11 mouse cellular contexts compared by ENCODE assay signal in the genomic region with DNA sequence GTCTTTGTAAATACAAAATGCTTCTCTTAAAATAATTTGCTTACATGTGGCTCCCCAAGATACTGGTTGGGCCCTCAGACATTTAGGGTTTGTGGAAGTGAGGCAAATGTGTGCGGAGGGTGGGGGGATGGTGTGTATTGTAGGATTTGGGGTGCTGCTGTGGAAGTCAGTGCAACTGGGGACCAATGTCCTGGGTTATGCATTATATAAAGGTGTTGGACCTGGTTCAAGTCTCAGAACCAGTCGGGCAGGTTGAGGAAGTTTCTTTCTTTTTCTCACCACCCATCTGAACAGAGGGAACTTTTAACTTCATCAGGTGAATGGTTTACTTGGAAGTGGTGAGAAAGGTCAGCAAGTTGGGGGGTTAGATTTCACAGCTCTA.
DNase-seq lines count a peak whose midpoint lies in the region; ATAC-seq and TF ChIP-seq lines count a peak whose summit lies in the region.
"Had no signal": no experiment of that assay in that cellular context is flagged by ENCODE, and none has a peak within 500 bp of the region (broad histone marks: within the 10 kb centered on the region; RNA-seq: fewer than 3 reads in every experiment).

No protein-coding gene starts in this region.

- ATAC-seq in forebrain, embryonic 15.5 days (replicated peaks): no peak
- no peak; the same call in 1 of the 2 replicates for ATAC-seq in lung, embryonic 15.5 days (ENCODE audit: borderline replicate concordance, extremely low read depth, low FRiP score, low TSS enrichment)
- ATAC-seq in stomach, postnatal 0 days (ENCODE audit: low FRiP score, low TSS enrichment): peak; percentile 50; the same call in 1 of the 2 replicates

- 61% methylated on average over 2 of the region's 2 CpGs for WGBS in forebrain, embryonic 10.5 days
- WGBS in forebrain, embryonic 15.5 days: 39% methylated on average over 2 of the region's 2 CpGs
- WGBS in lung, embryonic 15.5 days: 70% methylated on average over 2 of the region's 2 CpGs
- WGBS in stomach, postnatal 0 days: 55% methylated on average over 2 of the region's 2 CpGs

- no peaks in the 10 kb centered on the region for H3K36me3 ChIP-seq in forebrain, embryonic 10.5 days (replicated peaks)
- H3K36me3 ChIP-seq in forebrain, embryonic 15.5 days: no peaks in the 10 kb centered on the region
- H3K36me3 ChIP-seq in lung, embryonic 15.5 days: no peaks in the 10 kb centered on the region
- H3K36me3 ChIP-seq in stomach, postnatal 0 days (ENCODE audit: control insufficient read depth, insufficient read depth, low read length): no peaks in the 10 kb centered on the region
- H3K36me3 ChIP-seq: G1E had no signal

- no peak overlapping the region for H3K4me3 ChIP-seq in forebrain, embryonic 10.5 days
- no peak overlapping the region for H3K4me3 ChIP-seq in forebrain, embryonic 15.5 days
- no peak overlapping the region for H3K4me3 ChIP-seq in lung, embryonic 15.5 days
- no peak overlapping the region for H3K4me3 ChIP-seq in stomach, postnatal 0 days (ENCODE audit: low read depth, low read length)

- no peak for DNase-seq in forebrain, embryonic 10.5 days (ENCODE audit: extremely low spot score, low spot score)
- DNase-seq in urinary bladder, postnatal 36 days (ENCODE audit: low spot score in 2 of 2): peak; percentile 31 to 43
- DNase-seq in urinary bladder, postnatal 25 days (ENCODE audit: low spot score): no peak
- peak; percentile 63 for DNase-seq in stomach, postnatal 0 days (ENCODE audit: low spot score)
- DNase-seq in right cerebral cortex, postnatal 10 days (ENCODE audit: low spot score in 2 of 2): no peak
- no peak for DNase-seq in frontal cortex, postnatal 25 days (ENCODE audit: low spot score in 2 of 2)
- DNase-seq: gastrocnemius, postnatal 10 days; heart, postnatal 36 days had no signal

- no peak for TF ChIP-seq CTCF in stomach, postnatal 0 days (IDR thresholded peaks at IDR 0.05; ENCODE audit: low read depth)

- H3K27me3 ChIP-seq in forebrain, embryonic 10.5 days (ENCODE audit: poor library complexity, severe bottlenecking): peaks cover 14% of the 10 kb centered on the region
- H3K27me3 ChIP-seq in forebrain, embryonic 15.5 days: no peaks in the 10 kb centered on the region
- H3K27me3 ChIP-seq in lung, embryonic 15.5 days: no peaks in the 10 kb centered on the region
- no peaks in the 10 kb centered on the region for H3K27me3 ChIP-seq in stomach, postnatal 0 days (ENCODE audit: control insufficient read depth, insufficient read depth, low read length)

- H3K9me3 ChIP-seq in forebrain, embryonic 10.5 days: no peaks in the 10 kb centered on the region
- no peaks in the 10 kb centered on the region for H3K9me3 ChIP-seq in forebrain, embryonic 15.5 days
- no peaks in the 10 kb centered on the region for H3K9me3 ChIP-seq in lung, embryonic 15.5 days
- H3K9me3 ChIP-seq in stomach, postnatal 0 days (ENCODE audit: control insufficient read depth, low read length): no peaks in the 10 kb centered on the region
- H3K9me3 ChIP-seq: G1E had no signal

- peak overlapping the region; percentile 71; the same call in 1 of the 2 replicates for H3K27ac ChIP-seq in forebrain, embryonic 10.5 days
- no peak overlapping the region for H3K27ac ChIP-seq in forebrain, embryonic 15.5 days (replicated peaks)
- H3K27ac ChIP-seq in lung, embryonic 15.5 days: peak overlapping the region; percentile 62
- H3K27ac ChIP-seq in stomach, postnatal 0 days (replicated peaks): peak overlapping the region; percentile 74

- H3K4me2 ChIP-seq in forebrain, embryonic 15.5 days (replicated peaks): no peak overlapping the region
- no peak overlapping the region for H3K4me2 ChIP-seq in lung, embryonic 15.5 days
- no peak overlapping the region for H3K4me2 ChIP-seq in stomach, postnatal 0 days (replicated peaks; ENCODE audit: low read depth)

- H3K4me1 ChIP-seq in forebrain, embryonic 10.5 days: peaks cover 50% of the 10 kb centered on the region
- peaks cover 18% of the 10 kb centered on the region for H3K4me1 ChIP-seq in forebrain, embryonic 15.5 days
- H3K4me1 ChIP-seq in lung, embryonic 15.5 days: peaks cover 23% of the 10 kb centered on the region
- H3K4me1 ChIP-seq in stomach, postnatal 0 days (replicated peaks; ENCODE audit: control insufficient read depth, insufficient read depth): peaks cover 11% of the 10 kb centered on the region; the same call in 1 of the 2 replicates

- TF ChIP-seq EP300 in stomach, postnatal 0 days (optimal IDR thresholded peaks at IDR 0.05): peak; percentile 45

- no peak overlapping the region for H3K9ac ChIP-seq in forebrain, embryonic 15.5 days (replicated peaks)
- no peak overlapping the region for H3K9ac ChIP-seq in lung, embryonic 15.5 days
- H3K9ac ChIP-seq in stomach, postnatal 0 days (ENCODE audit: low read length): no peak overlapping the region

Comparison
In these comparisons a context has a peak if more than half of its experiments do, and no peak if none do; other contexts are left out.
1. DNase-seq: peak in urinary bladder, postnatal 36 days (2 of 2) and stomach, postnatal 0 days (single experiment); none in forebrain, embryonic 10.5 days (single experiment), urinary bladder, postnatal 25 days (single experiment), right cerebral cortex, postnatal 10 days (0 of 2) and frontal cortex, postnatal 25 days (0 of 2).